Mouse (Mus musculus) kidney, adult 2 months (tissue): ENCODE measurements around the gene Hist1h2ap.
"Not testable (repeated sequence)": the region's sequence is repeated elsewhere in the genome, so short reads cannot be mapped to it uniquely, and the experiment has no call there.

Experiments used
- CTCF ChIP-seq: fragments of 200-500 bp; conservative IDR thresholded peaks from 2 replicates; pipeline ENCODE4 v1.5.1; 2011; ENCODE audit warnings: low read depth, mild to moderate bottlenecking, control low read depth, low read length, moderate library complexity, mixed read lengths; ENCODE audit not compliant: insufficient read depth, insufficient read length
- POLR2A ChIP-seq: fragments of 200-500 bp; IDR thresholded peaks from one replicate; pipeline ENCODE4 v1.6.1; 2011; ENCODE audit warnings: low read depth, low read length, control low read depth

GRCm38 (mm10) chr13:21850696-21851095, 17.4 kb upstream of the Hist1h2ap start:
- TF ChIP-seq CTCF, POLR2A: not testable (repeated sequence)
